Mouse (Mus musculus) forebrain, embryonic 15.5 days (tissue): Measurements from ENCODE around the gene Card9. TPM values are rescaled to one million over a fixed set of nuclear protein-coding genes. Genes with fewer than 3 reads are reported as not detected.
"Not testable (repeated sequence)": the region's sequence is repeated elsewhere in the genome, so short reads cannot be mapped to it uniquely, and the experiment has no call there.

Source experiments
- ATAC-seq: fragments of 200-750 bp; cut with Nextera tagmentation; replicated peaks from 2 replicates; pipeline ENCODE4 v1.8.0; 2017; ENCODE audit warnings: mild to moderate bottlenecking, moderate TSS enrichment, moderate library complexity
- H3K27ac ChIP-seq: fragments of 300-500 bp; sonication (generic); replicated peaks from 2 replicates; pipeline ENCODE4 v1.5.1; 2015; ENCODE audit warnings: mild to moderate bottlenecking, inconsistent platforms
- H3K27me3 ChIP-seq: fragments of 300-500 bp; sonication (generic); 2 replicates; pipeline ENCODE4 v1.6.1; 2015; ENCODE audit warnings: inconsistent platforms
- H3K36me3 ChIP-seq: fragments of 300-500 bp; sonication (generic); 2 replicates; pipeline ENCODE4 v1.6.1; 2015; ENCODE audit warnings: mild to moderate bottlenecking, inconsistent platforms
- H3K4me1 ChIP-seq: fragments of 300-500 bp; sonication (generic); 2 replicates; pipeline ENCODE4 v1.6.1; 2015; ENCODE audit warnings: inconsistent platforms
- H3K4me2 ChIP-seq: fragments of 300-500 bp; sonication (generic); replicated peaks from 2 replicates; pipeline ENCODE4 v1.6.1; 2015; ENCODE audit warnings: mild to moderate bottlenecking, inconsistent platforms
- H3K4me3 ChIP-seq: fragments of 300-500 bp; sonication (generic); 2 replicates; pipeline ENCODE4 v1.5.1; 2015; ENCODE audit warnings: mild to moderate bottlenecking, inconsistent platforms
- H3K9ac ChIP-seq: fragments of 300-500 bp; sonication (generic); replicated peaks from 2 replicates; pipeline ENCODE4 v1.6.1; 2015; ENCODE audit warnings: mild to moderate bottlenecking, inconsistent platforms
- H3K9me3 ChIP-seq: fragments of 300-500 bp; sonication (generic); 2 replicates; pipeline ENCODE4 v1.6.1; 2016; ENCODE audit warnings: inconsistent platforms
- WGBS: fragments of 180-500 bp; shearing (Covaris S2); methylation state at CpG from one replicate; pipeline ENCODE4 v1.1.7; 2015; ENCODE audit warnings: mixed read lengths; 5-methylcytosine and 5-hydroxymethylcytosine counted together
- polyA plus RNA-seq: library from polyadenylated mRNA; unstranded; fragments of >200 nt; fragmentation: Nextera tagmentation; extraction: Ambion mirVana; gene quantifications from 2 replicates; pipeline ENCODE4 v1.2.1, GENCODE M21; 2015

Gene Card9
- polyA plus RNA-seq, 1 experiment from 2014 or later, result 1.4 TPM

- Histone ChIP-seq H3K27ac (peak within 1 kb of the TSS; percentile 74), H3K4me3 (peak within 1 kb of the TSS; percentile 90), H3K9me3 (no peaks in the 10 kb centered on the region), H3K4me1 (peaks cover 30% of the 10 kb centered on the region), H3K9ac (peak within 1 kb of the TSS; percentile 89), H3K36me3 (peaks cover 73% of the 10 kb centered on the region), H3K27me3 (no peaks in the 10 kb centered on the region), H3K4me2 (peak within 1 kb of the TSS; percentile 96)
- peak; percentile 88 for ATAC-seq
- under 1% methylated on average over 60 of the region's 60 CpGs for WGBS
Measured at GRCm38 (mm10) chr2:26389154-26389690, 28.5 kb upstream of the Card9 start, which contains the start of the genes Entr1 and Pmpca. Entr1 (minus strand) TSS chr2:26389316. Pmpca (plus strand) TSS chr2:26389339.

- under 1% methylated on average over 45 of the region's 45 CpGs for WGBS
- Histone ChIP-seq H3K4me2 (peak overlapping the region; percentile 96), H3K36me3 (peaks cover 73% of the 10 kb centered on the region), H3K27ac (peak overlapping the region; percentile 74), H3K9ac (peak overlapping the region; percentile 89), H3K4me3 (peak overlapping the region; percentile 90), H3K4me1 (peaks cover 30% of the 10 kb centered on the region), H3K27me3 (no peaks in the 10 kb centered on the region), H3K9me3 (no peaks in the 10 kb centered on the region)
- ATAC-seq, result peak; percentile 52
Measured at GRCm38 (mm10) chr2:26388682-26389153, 28.0 kb upstream of the Card9 start.

DNA sequence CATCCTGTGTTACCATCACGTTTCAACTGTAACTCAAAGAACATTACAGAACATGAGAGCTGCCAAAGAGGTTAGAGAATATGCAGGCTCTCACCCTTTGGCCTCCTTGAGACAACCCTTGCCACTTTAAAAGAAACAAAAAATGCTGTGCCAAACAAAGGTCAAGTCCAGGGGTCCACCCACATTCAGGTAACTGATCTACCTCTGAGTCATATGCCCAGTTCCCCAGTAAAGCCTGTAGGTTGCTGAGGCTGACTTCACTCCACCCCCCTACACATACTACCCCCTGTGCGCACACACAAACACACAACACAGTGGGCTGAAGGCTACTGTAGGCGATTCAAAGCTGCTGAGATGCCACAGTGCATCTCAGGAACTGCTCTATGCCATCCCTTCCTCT is 27.0 kb upstream of the Card9 start:
- Histone ChIP-seq H3K9ac (no peak overlapping the region), H3K4me3 (no peak overlapping the region), H3K27me3 (no peaks in the 10 kb centered on the region), H3K9me3 (no peaks in the 10 kb centered on the region), H3K36me3 (peaks cover 73% of the 10 kb centered on the region), H3K27ac (no peak overlapping the region), H3K4me2 (peak overlapping the region; percentile 96; the same call in 1 of the 2 replicates), H3K4me1 (peaks cover 30% of the 10 kb centered on the region)
- ATAC-seq, result no peak
- WGBS, result 96% methylated on average over 3 of the region's 3 CpGs

GRCm38 (mm10) chr2:26380871-26381270 is 20.2 kb upstream of the Card9 start:
- 37% methylated on average over 6 of the region's 6 CpGs for whole genome bisulfite sequencing
- Histone ChIP-seq H3K9ac (peak overlapping the region; percentile 76), H3K4me3 (peak overlapping the region; percentile 68), H3K4me1 (peaks cover 21% of the 10 kb centered on the region), H3K36me3 (peaks cover 62% of the 10 kb centered on the region), H3K27ac (peak overlapping the region; percentile 56), H3K4me2 (peak overlapping the region; percentile 94)
- not testable (repeated sequence) for H3K27me3 ChIP-seq, H3K9me3 ChIP-seq
- ATAC-seq, result peak; percentile 14; the same call in 1 of the 2 replicates

DNA sequence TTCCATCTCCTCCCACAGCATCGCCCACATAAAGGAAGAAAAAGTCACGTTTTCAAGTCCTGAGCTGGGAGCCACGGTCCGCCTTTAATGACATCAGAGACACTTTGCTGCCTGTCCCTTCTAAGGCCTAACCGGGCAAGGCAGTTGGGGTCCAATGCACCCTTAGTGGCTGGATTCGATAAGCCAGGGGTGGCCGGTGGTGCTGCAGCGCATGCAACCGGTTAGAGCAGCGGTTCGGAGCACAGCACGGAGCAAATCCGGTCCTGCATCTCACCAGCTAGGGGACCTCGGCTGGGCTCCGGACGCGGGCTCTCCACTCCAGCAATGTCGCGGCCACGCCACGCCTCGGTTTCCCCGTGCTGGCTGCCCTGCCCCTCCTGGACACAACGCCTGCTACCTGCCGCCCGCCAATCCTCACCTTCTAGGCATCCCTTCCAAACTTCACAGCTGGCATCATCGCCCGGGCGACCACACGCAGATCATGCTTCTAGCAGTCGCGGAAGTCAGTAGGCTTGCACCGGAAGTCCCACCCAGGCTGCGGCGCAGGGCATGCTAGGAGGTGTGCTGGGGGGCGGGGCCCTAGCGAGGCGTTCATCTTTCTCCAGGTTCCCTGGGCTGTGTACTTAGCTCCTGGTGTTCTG is 19.5 kb upstream of the Card9 start, which contains the start of gene Snapc4:
Snapc4 (minus strand) TSS at position 523 of the 641 bp plus-strand sequence.
- Histone ChIP-seq H3K4me1 (peaks cover 21% of the 10 kb centered on the region), H3K9ac (peak within 1 kb of the TSS; percentile 76), H3K4me2 (peak within 1 kb of the TSS; percentile 94), H3K4me3 (peak within 1 kb of the TSS; percentile 68), H3K36me3 (peaks cover 61% of the 10 kb centered on the region), H3K9me3 (no peaks in the 10 kb centered on the region), H3K27ac (peak within 1 kb of the TSS; percentile 56), H3K27me3 (no peaks in the 10 kb centered on the region)
- ATAC-seq, result peak; percentile 98
- WGBS, result 0% methylated on average over 38 of the region's 38 CpGs

- no peaks in the 10 kb centered on the region for H3K9me3 ChIP-seq
- no peak overlapping the region for H3K4me3 ChIP-seq
- H3K4me2 ChIP-seq, result no peak overlapping the region
- no peaks in the 10 kb centered on the region for H3K4me1 ChIP-seq
- no peaks in the 10 kb centered on the region for H3K27me3 ChIP-seq
- H3K9ac ChIP-seq, result no peak overlapping the region
- WGBS, result 97% methylated on average over 8 of the region's 8 CpGs
- ATAC-seq, result no peak
- H3K27ac ChIP-seq, result no peak overlapping the region
- H3K36me3 ChIP-seq, result peaks cover 94% of the 10 kb centered on the region
Measured at GRCm38 (mm10) chr2:26372396-26372795, 11.7 kb upstream of the Card9 start.

GRCm38 (mm10) chr2:26368572-26368971 is 7.9 kb upstream of the Card9 start:
- no peaks in the 10 kb centered on the region for H3K9me3 ChIP-seq
- no peak overlapping the region for H3K4me2 ChIP-seq
- ATAC-seq, result no peak
- WGBS, result 97% methylated on average over 1 of the region's 1 CpGs
- H3K4me1 ChIP-seq, result no peaks in the 10 kb centered on the region
- H3K27ac ChIP-seq, result no peak overlapping the region
- no peaks in the 10 kb centered on the region for H3K27me3 ChIP-seq
- no peak overlapping the region for H3K4me3 ChIP-seq
- H3K36me3 ChIP-seq, result peaks cover 90% of the 10 kb centered on the region
- no peak overlapping the region for H3K9ac ChIP-seq

DNA sequence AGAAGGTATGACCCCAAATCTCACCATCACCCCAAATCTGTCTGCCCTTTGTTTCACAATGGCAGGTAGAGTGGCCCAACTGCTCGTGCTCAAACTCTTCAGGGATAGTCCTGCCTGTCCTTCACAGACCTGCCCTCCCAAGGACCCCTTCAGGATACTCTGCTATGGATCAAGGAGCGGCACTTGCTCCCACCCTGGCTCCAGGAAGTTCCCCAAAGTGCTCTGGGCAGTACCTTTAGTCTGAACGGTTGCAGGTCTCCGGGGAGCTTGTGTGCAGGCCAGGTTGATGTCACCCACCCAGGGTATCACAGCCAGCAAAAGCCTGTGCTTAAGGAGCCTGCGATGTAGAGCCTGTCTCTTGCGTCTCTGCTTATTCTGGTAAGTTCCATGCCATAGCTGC is 7.2 kb upstream of the Card9 start:
- 93% methylated on average over 6 of the region's 6 CpGs for WGBS
- Histone ChIP-seq H3K36me3 (peaks cover 84% of the 10 kb centered on the region), H3K27me3 (no peaks in the 10 kb centered on the region), H3K4me3 (no peak overlapping the region), H3K27ac (no peak overlapping the region), H3K4me2 (no peak overlapping the region), H3K9me3 (no peaks in the 10 kb centered on the region), H3K9ac (no peak overlapping the region), H3K4me1 (no peaks in the 10 kb centered on the region)
- no peak for ATAC-seq

GRCm38 (mm10) chr2:26364738-26365465 is 4.2 kb upstream of the Card9 start:
- Histone ChIP-seq H3K9me3 (no peaks in the 10 kb centered on the region), H3K27ac (no peak overlapping the region), H3K4me3 (no peak overlapping the region), H3K4me1 (no peaks in the 10 kb centered on the region), H3K27me3 (no peaks in the 10 kb centered on the region), H3K36me3 (peaks cover 55% of the 10 kb centered on the region), H3K4me2 (no peak overlapping the region), H3K9ac (no peak overlapping the region)
- ATAC-seq, result no peak
- 86% methylated on average over 10 of the region's 10 CpGs for WGBS

- H3K9me3 ChIP-seq, result no peaks in the 10 kb centered on the region
- peaks cover 41% of the 10 kb centered on the region for H3K36me3 ChIP-seq
- H3K27ac ChIP-seq, result no peak overlapping the region
- ATAC-seq, result no peak
- no peak overlapping the region for H3K4me2 ChIP-seq
- H3K4me3 ChIP-seq, result no peak overlapping the region
- H3K27me3 ChIP-seq, result no peaks in the 10 kb centered on the region
- H3K9ac ChIP-seq, result no peak overlapping the region
- no peaks in the 10 kb centered on the region for H3K4me1 ChIP-seq
- WGBS, result 96% methylated on average over 5 of the region's 5 CpGs
Measured at GRCm38 (mm10) chr2:26363481-26363880, 2.8 kb upstream of the Card9 start.

- ATAC-seq, result no peak
- no peaks in the 10 kb centered on the region for H3K4me1 ChIP-seq
- H3K9me3 ChIP-seq, result no peaks in the 10 kb centered on the region
- no peaks in the 10 kb centered on the region for H3K27me3 ChIP-seq
- WGBS, result 91% methylated on average over 5 of the region's 5 CpGs
- H3K36me3 ChIP-seq, result peaks cover 38% of the 10 kb centered on the region
- H3K9ac ChIP-seq, result no peak overlapping the region
- H3K4me3 ChIP-seq, result no peak overlapping the region
- H3K27ac ChIP-seq, result no peak overlapping the region
- H3K4me2 ChIP-seq, result no peak overlapping the region
Measured at GRCm38 (mm10) chr2:26362991-26363390, 2.3 kb upstream of the Card9 start.

GRCm38 (mm10) chr2:26359983-26360382 is 735 bp downstream of the Card9 start:
- Histone ChIP-seq H3K27me3 (no peaks in the 10 kb centered on the region), H3K4me3 (no peak overlapping the region), H3K4me1 (no peaks in the 10 kb centered on the region), H3K36me3 (peaks cover 9% of the 10 kb centered on the region), H3K27ac (no peak overlapping the region), H3K4me2 (no peak overlapping the region), H3K9ac (no peak overlapping the region), H3K9me3 (no peaks in the 10 kb centered on the region)
- 86% methylated on average over 6 of the region's 6 CpGs for WGBS
- ATAC-seq, result no peak
